Mouse (Mus musculus) bone marrow, adult 2 months (tissue): ENCODE measurements around the gene Cit. TPM values are rescaled to one million over a fixed set of nuclear protein-coding genes. Genes with fewer than 3 reads are reported as not detected.

ENCODE experiments used
- H3K27ac ChIP-seq: fragments of 200-500 bp; 2 replicates; pipeline ENCODE4 v1.5.1; 2012; ENCODE audit warnings: low read depth, mild to moderate bottlenecking, control low read depth, inconsistent platforms, low read length; ENCODE audit not compliant: control insufficient read depth, poor library complexity, insufficient read depth
- H3K4me1 ChIP-seq: fragments of 200-500 bp; 2 replicates; pipeline ENCODE4 v1.6.1; 2011; ENCODE audit warnings: low read length; ENCODE audit not compliant: control insufficient read depth, insufficient read depth
- H3K4me3 ChIP-seq: fragments of 200-500 bp; replicated peaks from 2 replicates; pipeline ENCODE3; 2011; ENCODE audit warnings: mild to moderate bottlenecking, low read depth, low read length, control low read depth; ENCODE audit not compliant: control insufficient read depth
- CTCF ChIP-seq: fragments of 200-500 bp; IDR thresholded peaks from 2 replicates; pipeline ENCODE4 v1.5.1; 2011; ENCODE audit warnings: low read length, control low read depth; ENCODE audit not compliant: control insufficient read depth, insufficient read depth
- POLR2A ChIP-seq: fragments of 200-500 bp; IDR thresholded peaks from 2 replicates; pipeline ENCODE4 v1.6.1; 2011; ENCODE audit warnings: low read depth, mild to moderate bottlenecking, control low read depth, low read length, borderline replicate concordance; ENCODE audit not compliant: control insufficient read depth
- WGBS: fragments of 180-500 bp; shearing (Covaris S2); methylation state at CpG from one replicate; pipeline ENCODE4 v1.1.7; 2018; 5-methylcytosine and 5-hydroxymethylcytosine counted together
- polyA plus RNA-seq: library from polyadenylated mRNA; stranded (reverse); fragments of >200 nt; gene quantifications from 2 replicates; pipeline ENCODE4 v1.2.4, GENCODE M21; 2011; ENCODE audit warnings: low replicate concordance; ENCODE audit not compliant: missing spikeins, insufficient read depth, insufficient read length

Gene Cit
- polyA plus RNA-seq, 1 experiment, result 76.2 TPM

GRCm38 (mm10) chr5:116024327-116024739 lies 179.3 kb downstream of the Cit start, which contains the start of gene Prkab1:
Gene Prkab1, minus strand, starts transcription at chr5:116024508.
- Histone ChIP-seq H3K4me1 (no peaks in the 10 kb centered on the region; the same call in 1 of the 2 replicates), H3K4me3 (peak within 1 kb of the TSS; percentile 65), H3K27ac (peak within 1 kb of the TSS; percentile 91)
- under 1% methylated on average over 46 of the region's 46 CpGs for WGBS
- peak; percentile 67 for TF ChIP-seq CTCF
- TF ChIP-seq POLR2A, result peak; percentile 93; the same call in 1 of the 2 replicates

GRCm38 (mm10) chr5:116026107-116026506 lies 181.0 kb downstream of the Cit start:
- no peak for TF ChIP-seq CTCF
- Histone ChIP-seq H3K4me1 (peaks cover 2% of the 10 kb centered on the region; the same call in 1 of the 2 replicates), H3K27ac (peak overlapping the region; percentile 31), H3K4me3 (no peak overlapping the region)
- 52% methylated on average over 5 of the region's 5 CpGs for WGBS

GRCm38 (mm10) chr5:116026561-116026960 lies 181.5 kb downstream of the Cit start:
- Histone ChIP-seq H3K4me1 (peaks cover 2% of the 10 kb centered on the region; the same call in 1 of the 2 replicates), H3K4me3 (peak overlapping the region; percentile 13), H3K27ac (peak overlapping the region; percentile 78)
- WGBS, result 60% methylated on average over 14 of the region's 14 CpGs
- TF ChIP-seq CTCF (no peak), POLR2A (no peak)

- TF ChIP-seq POLR2A (no peak), CTCF (no peak)
- Histone ChIP-seq H3K4me1 (peaks cover 2% of the 10 kb centered on the region; the same call in 1 of the 2 replicates), H3K27ac (peak overlapping the region; percentile 11; the same call in 1 of the 2 replicates), H3K4me3 (no peak overlapping the region)
- 4% methylated on average over 7 of the region's 7 CpGs for WGBS
Observed at GRCm38 (mm10) chr5:116029071-116029470, 184.0 kb downstream of the Cit start.

- no peak overlapping the region for H3K4me3 ChIP-seq
- H3K27ac ChIP-seq, result no peak overlapping the region
- TF ChIP-seq CTCF (no peak), POLR2A (no peak)
- WGBS, result 46% methylated on average over 19 of the region's 19 CpGs
- H3K4me1 ChIP-seq, result peaks cover 2% of the 10 kb centered on the region
Observed at GRCm38 (mm10) chr5:116030566-116031189, 185.6 kb downstream of the Cit start.

GRCm38 (mm10) chr5:116031190-116031577 lies 186.1 kb downstream of the Cit start:
- peaks cover 2% of the 10 kb centered on the region for H3K4me1 ChIP-seq
- under 1% methylated on average over 14 of the region's 14 CpGs for WGBS
- H3K27ac ChIP-seq, result no peak overlapping the region
- H3K4me3 ChIP-seq, result no peak overlapping the region
- no peak for TF ChIP-seq POLR2A
- peak; percentile 86 for TF ChIP-seq CTCF

- 91% methylated on average over 16 of the region's 16 CpGs for WGBS
- TF ChIP-seq CTCF, result no peak
- no peak for TF ChIP-seq POLR2A
Observed at GRCm38 (mm10) chr5:116036465-116036864, 191.4 kb downstream of the Cit start.

GRCm38 (mm10) chr5:116037731-116038130 lies 192.7 kb downstream of the Cit start:
- H3K4me1 ChIP-seq, result no peaks in the 10 kb centered on the region; the same call in 1 of the 2 replicates
- H3K27ac ChIP-seq, result no peak overlapping the region
- no peak overlapping the region for H3K4me3 ChIP-seq
- no peak for TF ChIP-seq POLR2A
- no peak for TF ChIP-seq CTCF
- 52% methylated on average over 12 of the region's 12 CpGs for WGBS

More at GRCm38 (mm10) chr5:116036465-116036864, 191.4 kb downstream of the Cit start:
- Histone ChIP-seq H3K27ac (no peak overlapping the region), H3K4me3 (no peak overlapping the region), H3K4me1 (no peaks in the 10 kb centered on the region; the same call in 1 of the 2 replicates)

GRCm38 (mm10) chr5:116039706-116040105 lies 194.6 kb downstream of the Cit start:
- WGBS, result 28% methylated on average over 11 of the region's 11 CpGs
- Histone ChIP-seq H3K27ac (no peak overlapping the region), H3K4me1 (no peaks in the 10 kb centered on the region; the same call in 1 of the 2 replicates), H3K4me3 (no peak overlapping the region)
- TF ChIP-seq CTCF, result no peak
- TF ChIP-seq POLR2A, result no peak
